Mouse (Mus musculus) testis, postnatal 10 days (tissue): ENCODE measurements at regions not wholly inside any gene's neighbourhood (a gene's known extent, or its start where the extent isn't known, plus 50 kb on each side); places are given as distances from the start of the nearest gene placed in this dataset.

ENCODE experiments used
- DNase-seq: peaks from one replicate; pipeline ENCODE4 v3.0.0; 2021; ENCODE audit warnings: low spot score

DNA sequence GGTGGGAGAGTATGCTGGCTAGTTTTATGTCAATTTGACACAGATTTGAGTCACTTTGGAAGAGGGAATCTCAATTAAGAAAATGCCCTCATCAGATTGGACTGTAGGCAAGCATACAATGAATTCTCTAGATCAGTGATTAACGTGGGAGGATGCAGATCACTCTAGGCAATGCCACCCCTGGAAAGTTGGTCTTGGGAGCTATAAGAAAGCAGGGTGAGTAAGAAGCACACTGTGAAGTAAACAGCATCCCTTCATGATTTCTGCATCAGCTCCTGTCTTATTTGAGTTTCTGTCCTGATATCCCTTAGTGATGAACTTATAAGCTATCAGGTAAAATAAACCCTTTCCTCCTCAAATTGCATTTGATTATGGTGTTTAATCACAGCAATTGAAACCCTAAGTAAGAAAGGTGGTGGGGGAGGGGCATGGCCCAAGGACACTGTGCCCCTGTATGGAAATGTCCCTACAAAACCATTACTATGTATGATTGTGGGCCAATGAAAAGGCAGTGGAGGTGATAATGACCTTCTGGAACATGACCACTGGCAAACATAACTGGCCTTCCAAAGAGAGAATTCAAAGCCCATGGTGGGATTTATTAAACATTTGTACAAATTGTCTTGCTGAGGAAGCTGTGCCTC, 640.3 kb upstream of the Vstm2b start:
- no peak for DNase-seq

DNA sequence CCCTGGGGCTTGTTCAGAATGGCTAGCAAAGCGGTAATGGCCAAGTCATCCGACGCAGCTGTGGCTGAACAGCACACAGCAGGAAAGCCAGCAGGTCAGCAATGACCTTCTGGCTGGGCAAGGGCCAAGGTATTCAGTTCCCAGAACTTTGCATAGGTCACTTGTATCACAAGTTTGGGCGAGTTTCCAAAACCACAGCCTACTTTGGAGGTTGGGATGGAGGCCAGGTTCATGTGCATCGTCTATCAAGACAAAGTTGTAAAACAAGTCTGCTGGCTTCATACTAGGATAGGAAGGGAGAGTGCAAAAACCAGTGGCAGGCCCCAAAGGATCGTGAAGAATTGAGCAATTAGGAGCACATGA, 639.8 kb upstream of the Vstm2b start:
- DNase-seq, result peak; percentile 45

DNA sequence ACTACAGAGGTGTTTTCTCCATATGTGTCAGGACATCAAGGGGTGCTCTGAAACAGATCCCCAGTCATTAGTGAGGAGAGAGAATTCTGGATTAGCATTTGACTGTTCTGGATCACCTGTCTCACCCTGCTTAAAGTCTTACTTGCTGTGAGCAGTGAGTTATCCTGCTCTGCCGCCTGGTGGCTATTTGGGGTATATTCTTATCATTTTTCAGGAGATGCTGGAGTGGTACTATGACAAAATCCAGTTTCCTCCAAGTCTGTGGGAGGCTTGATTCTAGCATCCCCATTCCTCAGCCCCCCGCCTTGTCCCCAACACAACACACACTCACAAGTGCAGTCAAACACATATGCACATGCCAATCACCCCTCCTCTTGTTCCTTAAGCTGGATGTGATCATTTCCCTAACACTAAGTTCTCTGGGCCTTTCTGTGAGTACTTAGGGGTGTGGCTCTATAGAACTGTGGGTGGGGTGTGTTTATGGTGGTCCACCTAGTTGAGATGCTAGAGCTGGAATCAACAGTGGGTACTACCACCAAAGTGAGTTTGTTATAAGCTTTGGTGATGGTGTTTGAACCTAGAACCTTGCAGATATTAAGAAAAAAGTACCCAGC, 624.6 kb upstream of the Vstm2b start:
- DNase-seq, result peak; percentile 72

DNA sequence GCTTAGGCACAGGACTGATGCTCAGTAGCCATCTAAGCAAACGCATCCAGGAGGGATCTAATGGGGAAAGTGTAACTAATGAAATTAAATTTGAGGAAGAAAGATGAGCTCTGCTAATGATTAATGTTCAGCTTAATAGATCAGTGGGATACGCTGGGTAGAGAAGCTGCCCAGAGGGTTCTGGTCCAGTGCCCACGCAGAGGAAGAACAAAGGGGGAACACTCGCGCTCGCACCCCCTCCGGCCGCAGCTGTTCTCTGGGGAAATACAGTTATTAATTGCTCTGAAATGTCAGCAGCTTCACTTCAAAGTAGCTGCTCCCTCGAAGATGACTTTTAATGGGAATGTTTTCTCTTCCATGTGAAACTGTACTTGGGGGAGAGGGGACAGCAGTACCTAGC, 623.0 kb upstream of the Vstm2b start:
- DNase-seq, result no peak

DNA sequence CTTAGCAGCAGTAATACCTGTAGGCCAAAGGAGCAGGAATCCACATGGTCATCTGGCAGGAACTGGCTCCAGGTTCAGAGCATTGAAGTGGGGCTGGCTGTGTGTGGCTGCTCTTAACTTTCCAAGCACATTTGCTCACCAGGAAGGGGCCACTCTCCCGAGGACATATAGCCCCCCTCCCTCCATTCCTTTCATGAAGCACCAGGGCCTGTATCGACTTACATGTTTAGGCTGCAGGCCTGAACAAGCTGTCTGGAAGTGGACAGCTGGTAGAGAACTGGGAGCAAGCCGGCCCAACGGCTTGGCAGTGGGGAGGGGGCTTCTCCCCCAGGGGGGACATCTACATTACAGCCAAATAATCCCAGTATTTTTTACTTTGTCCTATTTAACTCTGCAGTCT, 622.5 kb upstream of the Vstm2b start:
- no peak for DNase-seq

DNA sequence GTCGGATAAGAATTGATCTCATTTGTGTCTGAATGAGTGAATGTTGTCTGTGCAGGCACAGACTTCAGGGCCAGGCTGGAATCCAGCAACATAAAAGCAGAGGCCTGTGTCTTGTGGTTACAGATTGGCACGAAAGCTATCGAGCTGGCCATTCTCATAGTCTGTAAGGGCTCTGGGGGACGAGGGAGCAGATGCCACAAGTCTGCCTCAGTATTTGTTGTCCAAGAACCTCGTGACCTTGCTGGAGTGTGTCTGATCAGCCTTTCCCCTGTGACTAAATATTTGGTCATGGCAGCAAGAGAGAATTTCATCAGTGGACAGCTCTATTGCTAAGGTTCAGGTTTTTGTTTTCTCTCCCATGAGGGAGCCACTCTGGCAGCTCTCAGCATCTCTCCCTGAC, 622.0 kb upstream of the Vstm2b start:
- DNase-seq, result no peak

DNA sequence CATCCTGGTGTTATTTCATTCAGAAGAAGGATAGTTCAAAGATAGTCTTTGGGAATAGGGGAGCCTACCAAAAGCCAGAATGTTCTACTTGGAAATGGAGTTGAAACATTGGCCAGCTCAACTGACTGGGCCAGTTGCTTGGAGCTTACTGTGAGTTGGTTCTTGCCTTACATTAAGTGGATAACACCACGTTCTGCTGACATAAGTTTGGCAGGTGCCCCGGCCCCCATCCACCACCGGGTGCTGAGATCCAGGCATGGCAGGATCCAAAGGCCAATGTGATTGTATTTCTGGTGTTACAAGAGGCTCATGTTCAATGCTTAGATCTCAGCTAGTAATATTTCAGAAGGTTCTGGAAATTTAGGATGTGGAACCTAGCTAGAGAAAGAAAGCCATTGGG, 608.0 kb upstream of the Vstm2b start:
- DNase-seq, result no peak

DNA sequence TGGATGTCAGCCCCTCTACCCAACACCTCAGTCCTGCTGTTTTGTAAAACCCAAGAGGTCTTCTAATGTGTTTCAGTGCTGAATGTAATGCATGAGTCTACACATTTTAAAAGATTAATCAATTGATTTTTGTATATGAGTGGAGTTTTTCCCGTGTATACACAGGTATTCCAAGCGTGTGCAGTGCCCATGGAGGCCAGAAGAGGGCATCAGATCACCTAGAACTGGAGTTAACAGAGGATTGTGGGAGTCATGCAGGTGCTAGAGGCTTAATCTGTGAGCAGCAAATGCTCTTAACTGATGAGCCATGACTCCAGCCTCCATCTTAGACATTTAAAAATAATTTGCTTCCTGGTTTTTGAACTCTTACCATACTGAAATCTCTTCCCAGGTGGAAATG, 587.6 kb upstream of the Vstm2b start:
- DNase-seq, result peak; percentile 44

DNA sequence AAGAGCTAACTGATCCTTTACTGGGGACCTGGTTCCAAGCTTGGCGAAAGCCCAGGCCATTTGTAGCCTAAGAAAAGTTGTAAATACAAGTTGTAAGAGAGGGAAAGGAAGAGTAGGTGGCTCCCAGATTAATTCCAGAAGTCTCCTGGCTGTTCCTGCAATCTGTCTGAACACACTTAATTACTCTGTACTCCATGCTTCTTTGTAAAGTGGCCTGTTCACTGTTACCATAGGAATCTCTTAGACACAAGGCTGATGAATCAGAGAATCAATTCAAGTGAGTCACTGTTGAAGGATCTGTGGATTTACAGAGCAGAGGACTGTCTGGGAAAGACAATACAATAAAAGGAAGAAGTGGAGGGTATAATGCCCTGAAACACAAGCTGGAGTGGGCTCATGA, 577.0 kb upstream of the Vstm2b start:
- DNase-seq, result no peak

DNA sequence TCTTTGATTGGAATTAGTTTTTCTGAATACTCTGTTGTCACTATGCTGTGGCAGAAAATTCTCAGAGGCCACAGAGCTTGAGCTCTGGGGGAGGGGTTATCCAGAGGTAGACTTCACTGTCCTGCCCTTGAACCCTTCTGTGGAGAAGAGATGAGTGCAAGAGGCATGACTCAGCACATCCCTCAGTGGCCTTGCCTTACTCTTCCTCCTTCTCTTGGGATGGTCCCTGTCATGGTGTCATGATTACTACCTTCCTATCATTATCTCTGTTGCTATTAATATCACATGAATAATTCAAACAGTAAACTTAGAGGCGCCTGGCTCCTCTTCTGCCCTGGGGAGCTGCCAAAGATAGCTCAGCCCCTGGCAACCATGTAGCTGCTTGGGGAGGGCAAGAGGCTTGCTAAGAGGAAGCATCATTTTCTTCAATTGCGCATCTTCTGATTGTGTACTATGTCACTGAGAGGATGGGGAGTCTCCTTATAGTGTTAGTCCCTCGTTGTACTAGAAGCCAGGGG, 572.9 kb upstream of the Vstm2b start:
- DNase-seq, result no peak

DNA sequence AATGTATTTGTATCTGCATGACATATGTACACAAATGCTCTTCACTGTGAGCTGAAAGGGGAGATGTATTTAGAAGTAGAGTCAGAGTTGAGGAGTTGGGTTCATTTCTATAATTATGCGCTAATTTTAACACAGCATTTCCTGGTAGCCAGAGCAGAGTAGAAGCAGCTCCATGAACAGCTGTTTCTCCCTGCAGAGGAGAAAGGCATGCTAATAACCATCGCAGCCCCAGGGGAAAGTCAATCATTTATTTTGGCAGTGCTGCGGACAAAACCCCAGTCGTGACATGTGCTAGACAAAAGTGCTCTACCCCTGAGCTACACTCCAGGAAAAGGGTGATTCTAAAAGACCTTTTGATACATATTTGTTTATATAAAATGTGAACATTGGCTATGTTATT, 565.7 kb upstream of the Vstm2b start:
- DNase-seq, result no peak

DNA sequence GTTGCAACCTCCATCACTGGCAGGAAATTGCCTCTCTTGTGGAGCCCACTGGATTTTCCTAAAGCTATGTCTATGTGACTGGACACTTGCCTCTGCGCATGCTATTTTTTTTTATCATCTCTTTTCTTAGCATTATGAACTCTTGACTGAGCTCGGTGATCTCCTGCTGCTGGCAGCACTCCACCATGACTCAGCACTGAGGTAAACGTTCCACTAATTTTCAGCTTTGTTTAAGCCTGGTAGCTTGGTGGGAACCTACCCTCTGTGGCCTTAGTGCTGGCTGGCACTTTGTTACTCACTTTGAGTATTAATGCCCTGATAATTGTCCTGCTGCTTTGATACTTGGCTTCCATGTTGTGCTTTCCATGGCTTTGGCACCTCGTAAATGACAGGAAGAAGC, 545.8 kb upstream of the Vstm2b start:
- DNase-seq, result no peak

DNA sequence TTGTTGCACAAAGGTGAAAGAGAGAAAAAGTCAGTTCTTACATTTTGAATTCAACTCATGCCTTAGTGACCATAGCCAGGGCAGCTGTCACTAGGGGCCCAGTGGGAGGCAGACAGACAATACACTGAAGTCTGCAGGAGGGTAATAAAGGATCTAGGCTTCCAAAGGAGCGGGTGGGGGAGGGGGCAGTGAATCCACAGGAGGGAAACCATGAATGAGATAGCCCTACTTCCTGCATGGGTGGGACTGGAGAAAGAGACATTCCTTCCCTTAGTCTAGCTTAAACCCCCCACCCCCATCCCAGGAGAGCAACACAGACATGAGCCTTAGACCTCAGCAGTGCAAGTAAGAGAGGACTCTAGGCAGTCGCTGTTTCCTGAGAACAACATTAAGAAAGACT, 535.4 kb upstream of the Vstm2b start:
- DNase-seq, result no peak

DNA sequence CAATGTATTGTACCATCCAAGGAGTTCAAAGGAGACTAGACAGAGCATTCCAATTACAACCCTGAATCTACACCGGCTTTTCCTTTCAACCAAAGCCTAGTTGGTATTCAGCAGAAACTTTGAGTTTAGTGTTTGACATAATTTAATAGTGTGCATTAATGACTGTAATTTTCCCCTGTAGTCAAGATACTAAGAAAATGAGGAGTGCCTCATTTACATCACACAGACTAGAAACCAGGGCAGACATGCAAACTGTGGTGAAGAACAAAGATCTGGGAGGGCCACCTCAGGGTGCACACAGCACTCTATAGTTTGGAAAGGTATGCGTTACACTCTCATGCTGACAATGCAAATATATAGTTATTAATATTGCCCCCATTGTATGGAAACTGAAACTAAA, 525.4 kb upstream of the Vstm2b start:
- no peak for DNase-seq

DNA sequence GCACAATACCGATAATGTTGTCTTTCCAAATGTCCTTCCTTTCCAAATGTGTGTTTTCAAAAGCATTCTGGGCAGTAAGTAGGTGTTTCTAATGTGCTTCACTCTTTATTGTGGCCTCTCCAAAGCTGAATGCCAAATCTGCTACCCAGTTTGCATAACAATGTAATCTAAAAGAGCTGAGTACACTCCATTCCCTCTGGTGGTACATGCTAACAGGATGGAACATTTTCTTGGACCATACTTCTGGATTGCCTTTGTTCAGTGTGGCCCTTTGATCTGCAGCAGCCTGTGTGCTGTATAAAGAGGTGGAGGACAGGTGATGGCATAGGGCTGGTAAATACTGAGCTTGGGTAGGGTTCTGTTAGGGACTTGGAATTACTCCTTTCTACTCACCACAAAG, 520.3 kb upstream of the Vstm2b start:
- no peak for DNase-seq

DNA sequence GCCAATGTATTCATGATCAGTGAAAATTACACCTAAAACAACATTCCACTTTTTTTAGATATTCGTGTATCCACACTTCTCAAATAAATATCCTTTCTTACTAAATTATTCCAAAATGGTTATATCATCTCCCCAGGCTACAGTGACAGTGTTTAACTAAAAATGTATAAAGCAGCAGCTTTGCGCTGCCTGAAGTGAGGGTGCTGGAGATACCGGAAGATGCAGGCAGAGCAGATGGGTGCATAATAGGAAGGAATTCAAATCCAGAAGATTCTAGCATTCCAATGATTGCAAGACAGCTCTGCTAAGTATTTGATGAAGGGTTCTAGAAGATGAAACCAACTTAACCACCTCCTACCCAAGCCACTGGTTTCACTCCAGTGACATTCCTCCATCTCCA, 516.9 kb upstream of the Vstm2b start:
- DNase-seq, result no peak

DNA sequence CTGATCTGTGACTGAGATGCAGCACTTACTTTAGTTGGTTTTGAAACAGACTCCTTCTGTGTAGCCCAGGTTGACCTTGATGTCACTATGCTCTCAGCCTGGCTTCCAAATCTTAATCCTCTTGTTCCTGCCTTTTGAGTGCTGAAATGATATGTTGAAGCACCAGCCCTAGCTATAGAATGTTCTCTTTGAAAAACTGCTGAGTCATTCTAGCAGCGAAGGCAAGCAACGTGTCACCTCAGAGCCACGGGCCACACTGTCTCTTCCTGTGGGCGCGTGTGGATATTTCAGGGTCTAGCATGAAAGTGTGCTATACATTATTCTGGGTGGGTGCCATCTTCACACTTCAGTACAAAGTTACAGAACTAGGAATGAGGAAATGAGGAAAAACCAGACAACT, 510.0 kb upstream of the Vstm2b start:
- DNase-seq, result no peak

DNA sequence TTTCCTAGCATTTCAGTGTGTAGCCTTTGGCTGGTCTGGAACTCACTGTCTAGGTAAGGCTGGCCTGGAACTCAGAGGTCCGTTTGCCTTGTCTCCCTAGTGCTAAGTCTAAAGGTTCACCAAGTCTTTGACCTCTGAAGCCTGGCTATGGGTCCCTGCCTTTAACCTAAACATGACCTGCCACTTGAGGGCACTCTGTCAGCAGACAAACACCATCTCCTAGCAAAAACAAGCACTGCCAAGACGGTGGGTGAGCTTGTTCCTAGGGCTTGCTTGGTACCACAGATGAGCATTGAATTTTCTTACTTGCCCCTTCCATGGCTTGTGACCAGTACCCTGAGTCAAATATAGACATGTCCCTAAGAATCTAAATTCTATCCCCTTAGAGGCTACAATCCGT, 508.3 kb upstream of the Vstm2b start:
- DNase-seq, result no peak

DNA sequence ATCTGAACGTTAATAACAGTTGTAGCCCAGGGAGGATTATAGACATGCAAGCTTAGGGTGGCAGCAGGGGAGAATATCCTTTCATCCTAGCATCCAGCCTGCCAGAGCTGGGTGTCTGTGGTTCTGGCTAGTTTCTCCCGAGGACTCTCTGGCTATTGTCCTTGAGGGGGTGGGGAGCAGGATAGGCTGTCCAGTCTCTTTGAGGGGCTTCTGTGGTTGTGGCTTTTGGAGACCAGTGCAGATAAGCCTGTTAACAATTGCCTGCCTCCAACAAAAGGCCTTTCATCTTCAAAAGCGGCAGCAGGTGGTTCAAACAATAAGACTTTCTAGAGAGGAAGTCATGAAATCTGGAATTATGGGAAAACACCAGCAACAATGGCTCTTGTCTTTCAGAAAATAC, 507.2 kb upstream of the Vstm2b start:
- DNase-seq, result no peak

DNA sequence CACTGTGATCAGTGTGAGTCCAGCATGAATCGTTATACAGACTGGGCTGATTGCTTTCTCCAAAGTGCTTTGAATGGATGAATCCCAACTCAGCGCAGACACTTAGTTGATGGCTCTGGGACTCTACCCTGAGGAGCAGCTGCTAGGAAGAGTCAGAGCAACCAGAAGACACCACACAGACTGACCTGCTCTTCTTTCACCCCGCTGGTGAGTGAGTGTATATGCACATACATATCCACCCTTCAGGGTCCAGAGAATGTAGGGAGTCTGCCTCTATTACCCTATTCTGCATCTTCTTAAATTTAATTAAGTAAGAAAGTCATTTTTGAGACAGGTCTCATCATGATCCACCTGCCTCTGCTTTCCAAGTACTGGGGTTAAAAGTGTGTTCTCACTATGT, 506.5 kb upstream of the Vstm2b start:
- no peak for DNase-seq

DNA sequence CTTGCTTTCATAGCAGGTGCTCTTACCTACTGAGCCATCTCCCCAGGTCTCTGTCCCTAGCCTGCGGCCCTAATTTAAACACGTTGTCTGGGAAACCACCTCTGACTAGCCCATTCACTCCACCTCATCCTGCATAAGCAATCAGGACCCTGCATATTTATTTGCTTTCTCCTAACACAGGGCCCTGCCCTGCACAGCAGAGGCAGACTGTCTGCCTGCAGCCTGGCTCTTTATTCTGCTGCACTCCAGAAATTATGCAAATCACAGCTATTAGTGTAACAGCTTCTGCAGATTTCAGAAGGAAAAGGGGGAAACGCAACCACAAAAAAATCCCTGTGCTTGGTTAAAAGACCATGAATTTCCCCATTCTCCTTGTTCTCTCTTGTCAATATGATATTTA, 505.9 kb upstream of the Vstm2b start:
- DNase-seq, result no peak

DNA sequence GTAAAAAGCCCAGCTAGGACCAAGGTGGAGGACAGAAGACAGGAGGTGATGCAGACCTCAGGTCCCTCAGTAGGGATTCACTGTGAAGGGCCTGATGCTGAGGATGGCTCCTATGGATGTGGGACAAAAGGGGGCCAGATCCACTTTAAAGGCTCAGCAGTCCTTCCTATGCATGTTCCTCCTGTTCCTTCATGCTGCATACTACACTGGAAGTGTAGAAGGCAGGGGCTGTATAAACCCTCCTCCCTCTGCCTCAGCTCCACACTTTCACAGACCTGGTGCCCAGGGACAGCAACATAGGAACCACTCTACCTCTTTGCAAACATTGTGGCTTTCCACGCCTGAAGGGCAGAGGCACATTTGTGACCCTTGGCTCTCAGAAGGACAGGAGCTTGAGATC, 505.4 kb upstream of the Vstm2b start:
- no peak for DNase-seq

DNA sequence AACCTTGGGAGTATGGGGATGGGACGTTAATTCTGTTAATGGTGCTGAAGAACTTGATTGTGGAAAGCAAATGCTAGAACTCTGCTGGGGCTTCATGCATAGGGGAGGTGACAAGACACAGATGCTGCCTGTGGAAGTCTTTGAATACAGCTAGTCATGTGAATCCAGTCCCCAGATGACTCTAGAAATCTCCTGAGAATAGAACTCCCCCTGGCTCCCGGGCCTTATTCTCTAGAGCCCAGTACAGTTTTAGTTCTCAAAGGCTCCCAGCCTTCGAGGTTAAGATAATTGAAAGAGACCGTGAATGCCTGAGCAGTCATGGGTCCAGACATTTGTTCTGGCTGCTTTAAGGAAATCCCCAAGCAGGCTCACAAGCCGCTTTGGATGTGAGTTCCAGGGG, 499.9 kb upstream of the Vstm2b start:
- no peak for DNase-seq

DNA sequence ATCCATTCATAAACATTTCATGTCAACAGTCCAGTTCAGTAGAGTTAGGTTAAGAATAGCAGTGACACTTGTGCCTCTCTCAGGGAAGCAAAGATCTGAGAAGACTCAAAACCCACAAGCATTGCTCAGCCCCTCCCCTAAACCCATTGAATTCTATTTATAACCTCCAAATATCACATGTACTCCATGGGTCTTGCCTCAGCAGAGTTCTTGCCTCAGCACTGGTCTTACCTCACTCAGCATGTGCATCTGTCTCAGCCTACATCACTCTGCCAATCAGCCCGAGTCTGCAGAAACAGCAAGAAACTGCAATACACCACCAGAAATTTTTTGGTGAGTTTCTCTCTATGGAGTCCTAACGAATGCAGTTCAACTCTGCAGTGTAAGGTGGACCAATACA, 478.8 kb upstream of the Vstm2b start:
- no peak for DNase-seq
